Mouse (Mus musculus) adrenal gland, postnatal 14 days (tissue): ENCODE data around the gene Prr36. TPM values are rescaled to one million over a fixed set of nuclear protein-coding genes. Genes with fewer than 3 reads are reported as not detected.
A peak's percentile ranks its signal among the peaks of the same experiment; 100 is the strongest.

Source experiments
- DNase-seq: peaks from one replicate; pipeline ENCODE4 v3.0.0; 2021; ENCODE audit warnings: mixed read lengths
- total RNA-seq: library from RNA; stranded (reverse); gene quantifications from 2 replicates; pipeline ENCODE4 v1.2.3, GENCODE M21; 2021

Prr36 gene
- total RNA-seq, 1 experiment from 2014 or later: 3.7 TPM

DNA sequence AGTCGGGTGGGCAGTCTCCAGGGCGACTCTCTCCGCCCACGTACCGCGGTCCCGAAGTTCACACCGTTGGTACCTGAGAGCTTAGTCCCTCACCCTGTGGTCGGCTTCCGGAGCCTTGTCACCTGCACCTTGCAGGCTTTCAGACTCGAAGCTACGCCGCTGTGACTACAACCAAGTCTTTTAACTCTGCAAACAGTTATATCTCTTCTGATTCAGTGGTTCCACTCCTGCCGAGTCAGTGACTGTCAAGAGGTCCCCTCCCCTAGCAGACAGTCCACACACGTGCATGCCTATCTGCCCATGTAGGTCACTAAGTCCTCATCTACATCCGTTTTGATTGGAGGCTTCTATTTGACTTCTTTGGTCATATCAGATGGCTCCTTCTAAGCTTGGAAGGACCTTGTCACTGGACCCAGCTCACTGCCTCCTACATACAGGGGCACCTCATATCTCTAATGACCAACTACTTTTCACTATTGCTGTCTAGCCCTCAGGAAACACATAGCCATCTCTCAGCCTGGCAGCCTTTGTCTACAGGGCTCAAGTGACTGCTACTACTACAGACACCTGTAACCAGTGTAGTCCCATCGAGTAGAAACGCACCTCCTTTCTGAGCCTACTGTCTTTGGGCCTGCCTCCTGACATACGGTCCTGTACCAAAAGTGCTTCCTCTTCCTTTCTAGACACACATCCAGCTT lies 22.1 kb upstream of the Prr36 start:
- no peak for DNase-seq

DNA sequence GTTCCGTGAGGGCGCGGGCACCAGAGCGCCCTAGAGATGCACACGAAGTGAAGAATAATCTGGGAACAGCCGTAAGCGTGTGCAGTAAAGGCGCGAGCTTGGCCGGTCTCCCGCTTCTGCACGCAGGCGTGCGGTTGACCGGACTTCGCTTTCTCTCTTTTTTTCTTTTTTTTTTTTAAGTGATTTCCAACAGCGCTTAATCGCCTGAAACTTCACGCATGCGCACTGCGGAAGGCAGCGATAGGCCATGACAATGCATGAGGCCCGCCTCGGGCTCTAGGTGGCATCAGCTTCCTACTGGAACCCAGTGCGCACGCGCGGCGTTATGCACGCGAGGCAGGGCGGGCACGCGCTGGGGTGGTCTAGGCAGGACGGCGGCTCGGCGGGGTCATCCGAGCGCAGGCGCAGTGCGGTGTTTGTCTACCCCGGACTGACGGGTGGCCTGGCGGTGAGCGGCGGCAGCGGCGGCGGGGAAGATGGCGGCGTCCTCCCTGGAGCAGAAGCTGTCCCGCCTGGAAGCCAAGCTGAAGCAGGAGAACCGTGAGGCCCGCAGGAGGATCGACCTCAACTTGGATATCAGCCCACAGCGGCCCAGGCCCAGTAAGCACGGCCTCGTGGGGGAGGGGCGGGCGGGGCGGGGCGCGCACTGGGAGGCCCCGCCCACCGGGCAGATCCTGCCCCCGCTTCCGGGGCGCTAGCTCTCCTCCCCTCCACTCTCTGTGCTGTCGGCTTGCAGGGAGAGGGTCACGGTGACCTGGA lies 21.4 kb upstream of the Prr36 start, which contains the start of the genes Map2k7 and Gm49320:
Map2k7 (plus strand) TSS at position 307 of the 759 bp plus-strand sequence.
Gm49320 (plus strand) TSS at position 432 of the 759 bp plus-strand sequence.
- peak; percentile 100 for DNase-seq

DNA sequence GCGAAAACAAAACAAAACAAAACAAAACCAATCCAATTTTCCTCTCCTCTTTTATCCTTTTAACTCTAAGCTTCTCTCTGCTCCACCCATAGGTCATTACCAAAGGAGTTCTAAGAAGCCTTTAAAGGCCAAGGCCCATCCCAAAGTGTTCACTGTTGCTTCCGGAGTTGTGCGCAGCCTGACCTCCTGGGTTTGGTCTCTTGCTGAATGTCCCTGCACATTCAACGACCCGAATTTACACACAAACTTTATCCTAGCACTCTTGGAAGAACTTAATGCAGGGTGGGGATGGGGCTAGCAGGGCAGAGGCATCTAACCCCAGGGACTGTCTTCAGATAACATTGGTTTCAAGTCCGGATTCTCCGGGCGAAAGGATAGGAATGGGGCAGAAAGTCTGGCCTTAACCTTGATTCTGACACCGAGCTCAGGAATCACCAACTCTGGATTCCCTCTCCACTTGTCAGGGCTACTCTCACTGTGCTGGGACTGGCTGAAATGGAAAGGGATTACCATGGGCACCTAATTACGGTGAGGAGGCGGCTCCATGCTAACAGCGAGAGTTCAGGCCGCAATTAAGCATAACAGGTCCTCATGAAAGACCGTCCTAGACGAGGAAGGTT lies 20.7 kb upstream of the Prr36 start:
- peak; percentile 70 for DNase-seq

DNA sequence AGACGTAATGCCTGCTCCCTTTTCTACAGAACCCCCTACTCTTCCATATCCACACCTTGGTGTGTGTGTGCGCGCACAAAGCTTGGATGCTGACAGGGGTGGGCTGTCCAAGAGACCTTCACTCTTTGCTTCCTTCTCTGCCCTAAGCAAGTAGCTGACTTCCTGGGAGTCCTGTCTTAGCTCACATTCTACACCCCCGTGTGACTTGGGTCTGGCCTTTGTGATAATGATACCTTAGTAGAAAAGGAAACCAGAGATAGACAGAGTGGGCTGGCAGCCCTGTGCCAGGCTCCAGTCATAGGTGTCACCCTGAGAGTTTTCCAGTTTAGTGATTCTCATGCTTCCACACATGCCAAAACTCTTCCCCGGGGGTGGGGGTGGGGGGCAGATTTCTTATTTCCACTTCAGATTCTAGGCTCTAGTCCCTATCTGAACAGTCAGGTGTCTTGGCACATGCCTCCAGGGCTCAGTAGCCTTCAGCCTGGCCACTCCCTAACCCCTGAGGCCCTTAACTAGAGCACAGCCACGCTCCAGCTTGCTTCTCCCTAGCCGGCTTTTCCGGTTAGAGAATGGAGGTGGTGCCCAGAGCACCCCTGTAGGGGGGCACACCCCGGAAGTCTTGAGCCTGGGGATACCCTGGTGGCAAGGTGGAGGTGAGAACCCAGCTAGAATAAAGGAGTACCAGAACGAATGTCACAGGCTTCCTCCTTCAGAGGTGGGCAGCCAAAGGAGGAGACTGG lies 13.5 kb upstream of the Prr36 start:
- DNase-seq: no peak

DNA sequence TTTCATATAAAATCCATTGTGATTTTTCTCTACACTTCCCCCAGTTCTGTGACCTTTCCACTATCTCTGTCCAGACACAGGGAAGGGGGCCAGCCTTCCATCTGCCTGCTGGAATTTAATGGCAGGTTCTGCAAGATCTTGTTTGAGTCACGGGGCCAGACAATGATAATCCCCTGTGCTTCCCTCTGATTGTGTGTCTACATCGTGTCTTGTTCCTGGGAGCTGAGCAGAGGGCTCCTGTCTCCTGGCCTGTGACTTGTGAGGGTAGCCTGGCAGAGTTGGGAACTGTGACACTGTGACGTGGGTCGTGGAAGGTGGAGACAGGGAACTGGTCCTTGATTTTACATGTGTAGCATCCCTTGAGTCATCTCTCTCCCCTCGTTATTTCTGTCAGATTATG lies 12.5 kb upstream of the Prr36 start:
- DNase-seq: no peak

DNA sequence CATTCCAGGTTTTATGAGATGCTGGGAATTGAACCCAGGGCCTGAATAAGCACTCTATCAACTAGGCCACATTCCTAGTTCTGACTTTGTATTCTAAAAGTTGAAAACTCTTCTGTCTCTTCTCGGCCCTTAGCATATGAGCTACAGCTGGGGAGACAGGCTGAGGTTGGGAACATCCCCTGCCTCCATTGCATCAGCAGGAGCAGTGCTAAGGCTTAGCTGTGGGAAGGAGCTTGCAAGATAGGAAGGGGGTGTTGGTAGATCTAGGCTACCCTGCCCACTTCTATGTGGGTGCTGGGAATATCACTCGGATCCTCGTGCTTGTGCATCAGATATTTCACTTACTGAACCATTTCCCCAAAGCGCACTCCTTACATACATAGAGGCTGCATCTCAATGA lies 10.7 kb upstream of the Prr36 start:
- DNase-seq: no peak

DNA sequence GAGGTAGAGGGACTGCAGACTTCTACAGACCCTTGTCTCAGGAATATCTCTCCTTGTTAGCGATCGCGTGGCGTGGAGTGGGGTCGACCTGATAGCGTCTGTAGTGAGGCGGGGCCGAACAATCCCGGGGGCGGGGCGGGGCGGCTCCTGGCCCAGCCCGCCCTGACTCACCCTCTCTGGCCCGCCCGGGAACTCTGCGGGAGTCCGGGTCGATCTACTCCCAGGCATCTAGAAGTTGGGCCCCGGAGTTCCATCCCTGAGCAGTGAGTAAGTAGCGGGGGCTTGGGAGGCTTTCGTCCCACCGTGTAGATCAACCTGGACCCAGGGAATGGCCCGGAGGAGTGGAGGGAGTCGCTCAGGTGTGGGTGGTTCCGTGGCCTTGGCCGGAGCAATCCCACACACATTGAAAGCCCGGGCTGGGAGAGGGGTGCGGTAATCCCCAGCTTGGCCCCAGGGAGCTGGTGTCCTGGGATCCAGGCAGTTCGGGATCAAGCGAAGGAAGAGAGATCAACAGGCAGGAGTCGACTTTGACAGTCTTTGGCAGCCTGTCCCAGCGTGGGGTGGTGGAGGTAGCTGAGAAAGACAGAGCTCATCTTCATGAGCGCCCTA lies 9.6 kb upstream of the Prr36 start, which contains the start of gene Lrrc8e:
Lrrc8e (plus strand) TSS at position 89 of the 609 bp plus-strand sequence.
- DNase-seq: peak; percentile 87

DNA sequence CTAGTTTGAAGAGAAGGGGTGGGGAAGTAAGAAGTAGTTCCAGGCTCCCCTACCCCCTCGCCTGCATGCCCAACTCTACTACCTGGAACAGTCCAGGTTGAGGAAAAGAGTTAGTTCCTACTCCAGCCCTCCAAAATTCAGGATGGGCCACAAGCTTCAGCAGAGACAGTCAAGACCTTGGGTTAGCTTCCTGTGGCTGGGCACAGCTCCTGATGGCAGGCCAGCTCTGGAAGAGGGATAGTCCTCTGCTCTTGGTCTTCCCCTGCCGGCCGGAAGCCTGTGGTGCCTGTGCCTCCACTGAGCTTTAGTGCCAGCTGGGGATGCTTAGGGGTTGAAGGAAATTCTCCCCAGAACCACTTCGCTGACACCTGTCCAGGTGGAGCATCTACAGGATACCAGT lies 9.1 kb upstream of the Prr36 start:
- DNase-seq: no peak

DNA sequence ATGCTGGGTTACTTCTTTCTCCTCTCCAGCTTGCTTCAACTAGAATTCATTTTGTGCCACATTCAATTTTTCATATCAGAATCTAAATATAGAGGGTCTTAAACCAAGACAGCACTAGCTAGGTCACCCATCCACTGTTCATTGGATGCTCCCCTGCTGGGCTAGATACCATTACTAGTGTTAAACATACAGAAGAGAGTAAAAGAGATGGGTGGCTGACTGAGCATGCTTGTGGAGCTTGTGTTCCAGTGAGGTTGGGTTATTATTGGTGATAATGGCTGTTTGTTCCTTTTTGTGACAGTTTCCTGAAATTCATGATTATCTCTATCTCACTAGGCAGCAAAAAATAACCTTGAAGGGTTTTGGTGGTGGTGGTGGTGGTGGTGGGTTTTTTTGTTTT lies 4.8 kb upstream of the Prr36 start:
- no peak for DNase-seq

DNA sequence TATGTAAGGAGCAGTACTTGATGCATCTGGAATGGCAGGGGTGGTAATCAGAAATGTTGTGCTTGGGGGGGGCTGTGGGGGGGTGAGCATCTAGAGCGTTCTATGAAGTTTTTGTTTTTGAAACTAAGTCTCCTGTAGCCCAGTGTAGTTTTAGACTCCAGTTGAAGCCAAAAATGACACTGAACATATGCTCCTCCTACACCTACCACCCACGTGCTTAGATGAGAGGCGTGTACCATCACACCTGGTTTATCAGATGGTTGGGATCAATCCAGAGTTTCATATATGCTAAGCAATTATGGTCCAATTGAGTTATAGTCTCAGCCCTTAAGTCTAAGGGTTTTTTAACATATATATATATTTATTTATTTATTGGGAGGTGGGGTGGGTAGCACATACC lies 2.4 kb upstream of the Prr36 start:
- no peak for DNase-seq

DNA sequence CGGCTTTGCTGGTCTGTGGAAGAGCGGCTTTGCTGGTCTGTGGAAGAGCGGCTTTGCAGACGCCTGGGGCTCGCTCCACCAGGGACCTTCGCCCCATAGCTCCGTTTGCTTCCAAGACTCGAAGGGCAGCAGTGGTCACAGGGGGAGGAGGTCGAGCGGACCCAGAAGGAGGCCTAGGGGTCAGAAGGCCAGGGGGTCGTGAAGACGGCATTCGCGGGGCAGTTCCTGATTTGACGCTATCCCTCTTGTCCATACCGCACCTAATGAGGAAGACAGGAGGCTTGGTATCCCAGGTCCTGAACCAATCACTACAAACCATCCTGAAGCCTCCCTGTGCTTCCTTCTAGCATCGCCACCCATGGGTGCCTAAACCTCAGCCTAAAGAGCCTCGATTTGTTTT lies 963 bp downstream of the Prr36 start:
- DNase-seq: no peak

DNA sequence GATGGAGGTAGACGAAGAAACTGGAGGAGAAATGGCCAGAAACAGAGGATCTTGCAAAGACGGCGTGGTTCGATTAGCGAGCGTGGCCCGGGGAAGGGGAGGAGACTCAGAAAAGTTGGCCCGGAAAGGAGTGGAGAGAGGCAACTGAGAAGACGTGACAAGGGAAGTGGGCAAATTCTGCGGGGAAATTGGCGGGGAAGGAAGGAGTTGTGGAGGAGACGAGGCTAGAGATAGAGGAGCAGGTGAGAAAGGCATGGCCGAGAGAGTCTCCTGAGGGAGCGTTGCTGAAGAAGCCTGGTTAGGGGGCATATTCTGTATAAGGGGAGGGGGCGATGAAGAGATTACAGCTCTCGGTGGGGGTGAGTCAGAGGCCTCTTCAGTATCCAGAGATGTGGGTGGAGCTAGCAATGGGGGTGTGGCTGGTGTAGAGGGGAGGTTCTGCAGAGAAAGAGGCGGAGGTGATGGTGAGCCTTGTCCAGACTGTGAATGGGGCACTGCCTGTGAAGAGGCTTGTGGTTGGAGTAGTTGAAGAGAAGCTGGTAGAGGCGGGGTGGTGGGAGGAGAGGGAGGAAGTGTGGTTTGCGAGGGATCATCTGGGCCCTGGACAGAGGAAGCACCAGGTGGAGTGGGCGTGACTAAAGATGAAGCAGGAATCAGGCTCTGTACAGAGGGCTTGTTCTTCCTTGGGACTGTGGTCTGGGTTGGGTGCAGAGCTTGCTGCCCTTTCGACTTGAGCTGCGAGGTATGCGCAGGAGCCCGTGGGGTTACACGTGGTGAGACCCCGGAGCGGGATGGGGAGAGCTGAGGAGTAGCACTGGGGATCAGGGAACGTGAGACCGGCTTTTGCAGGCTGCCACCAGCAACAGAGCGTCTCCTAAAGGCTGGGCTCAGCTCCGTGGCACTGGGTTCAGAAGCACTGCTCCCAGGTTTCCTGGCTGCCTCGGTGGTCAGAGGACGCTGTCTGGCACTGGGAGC lies 3.0 kb downstream of the Prr36 start:
- peak; percentile 90 for DNase-seq

DNA sequence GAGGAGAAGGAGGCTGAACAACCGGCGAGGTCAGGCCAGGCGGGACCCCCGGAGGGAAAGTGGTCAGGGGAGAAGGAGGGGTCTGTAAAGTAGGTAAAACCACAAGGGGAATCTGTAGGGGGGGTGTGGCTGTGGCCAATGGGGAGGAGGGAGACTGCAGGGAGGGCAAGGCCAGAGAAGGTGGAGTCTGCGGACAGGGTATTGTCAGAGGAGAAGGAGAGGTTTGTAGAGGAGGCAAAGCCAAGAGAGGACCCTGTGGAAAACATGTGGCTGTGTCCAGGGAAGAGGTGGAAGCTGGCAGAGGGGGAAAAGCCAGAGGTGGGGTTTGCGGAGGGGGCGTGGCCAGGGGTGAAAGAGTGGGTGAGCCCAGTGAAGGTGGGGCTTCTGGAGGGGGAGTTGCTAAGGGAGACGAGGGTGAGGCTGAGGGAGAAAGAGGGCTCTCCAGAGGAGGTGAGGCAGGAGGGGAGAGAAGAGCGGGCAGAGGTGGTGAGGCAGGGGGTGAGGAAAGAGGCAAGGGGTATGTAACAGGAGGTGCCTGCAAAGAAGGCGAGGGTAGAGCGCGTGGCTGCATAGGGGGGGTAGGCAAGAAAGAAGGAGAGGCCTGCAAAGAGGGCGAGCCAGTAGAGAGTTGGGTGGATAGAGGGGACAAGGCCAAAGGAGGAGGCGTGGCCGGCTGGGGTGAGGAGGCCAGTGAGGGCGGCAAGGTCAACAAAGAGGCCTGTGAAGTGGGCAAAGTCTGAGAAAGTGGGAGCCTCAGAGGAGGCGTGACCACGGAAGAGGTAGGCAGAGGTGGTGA lies 3.9 kb downstream of the Prr36 start:
- DNase-seq: peak; percentile 90

DNA sequence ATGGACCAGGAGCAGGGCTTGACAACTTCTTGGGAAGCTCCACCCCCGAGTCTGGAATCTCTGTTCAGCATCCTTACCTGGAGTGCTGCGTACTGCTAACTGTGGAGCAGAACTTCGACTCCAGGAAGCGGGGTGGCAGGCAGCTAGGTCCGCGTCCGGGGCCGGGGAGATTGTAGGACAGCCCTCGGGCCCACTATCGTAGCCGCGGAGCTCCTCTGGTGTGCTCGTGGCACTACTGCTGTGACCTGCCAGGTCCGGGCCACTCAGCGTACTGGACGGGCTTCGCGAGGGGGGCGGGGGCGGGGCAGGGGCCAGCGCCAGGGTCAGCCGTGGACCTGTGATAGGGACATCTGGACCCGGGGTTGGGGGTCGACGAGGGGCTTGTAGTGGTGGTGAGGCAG lies 4.5 kb downstream of the Prr36 start:
- DNase-seq: peak; percentile 53

DNA sequence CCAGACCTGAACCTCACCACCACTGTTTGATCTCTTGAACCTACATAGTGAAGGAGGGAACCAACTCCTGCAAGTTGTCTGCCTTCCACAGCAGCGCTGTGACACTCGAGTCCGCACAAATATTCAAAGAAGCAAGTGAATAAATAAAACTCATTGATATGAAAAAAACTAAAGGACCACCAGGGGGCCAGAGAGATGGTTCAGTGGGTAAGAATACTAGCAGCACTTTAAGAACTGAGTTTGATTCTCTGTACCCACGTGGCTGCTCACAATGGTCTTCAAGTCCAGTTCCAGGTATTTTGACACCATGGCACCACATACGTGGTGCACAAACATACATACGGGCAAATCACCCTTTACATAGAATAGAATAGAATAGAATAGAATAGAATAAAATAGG lies 6.2 kb downstream of the Prr36 start:
- DNase-seq: no peak

DNA sequence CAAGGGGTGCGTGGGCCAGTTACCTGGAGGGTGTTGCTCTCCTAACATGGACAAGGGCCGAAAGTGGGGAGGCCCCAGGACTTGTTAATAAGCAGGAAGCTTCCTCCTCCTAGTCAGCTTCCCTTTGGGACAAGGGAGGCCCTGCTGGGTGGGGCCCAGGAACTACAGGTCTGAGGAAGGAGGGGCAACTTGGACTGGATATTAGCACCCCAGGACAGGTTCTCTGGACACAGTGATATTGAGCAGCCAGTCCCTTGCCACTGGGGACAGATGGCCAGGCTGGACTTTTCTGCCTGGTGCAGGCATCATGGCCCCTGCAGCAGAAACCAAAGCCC lies 10.3 kb downstream of the Prr36 start:
- DNase-seq: no peak

DNA sequence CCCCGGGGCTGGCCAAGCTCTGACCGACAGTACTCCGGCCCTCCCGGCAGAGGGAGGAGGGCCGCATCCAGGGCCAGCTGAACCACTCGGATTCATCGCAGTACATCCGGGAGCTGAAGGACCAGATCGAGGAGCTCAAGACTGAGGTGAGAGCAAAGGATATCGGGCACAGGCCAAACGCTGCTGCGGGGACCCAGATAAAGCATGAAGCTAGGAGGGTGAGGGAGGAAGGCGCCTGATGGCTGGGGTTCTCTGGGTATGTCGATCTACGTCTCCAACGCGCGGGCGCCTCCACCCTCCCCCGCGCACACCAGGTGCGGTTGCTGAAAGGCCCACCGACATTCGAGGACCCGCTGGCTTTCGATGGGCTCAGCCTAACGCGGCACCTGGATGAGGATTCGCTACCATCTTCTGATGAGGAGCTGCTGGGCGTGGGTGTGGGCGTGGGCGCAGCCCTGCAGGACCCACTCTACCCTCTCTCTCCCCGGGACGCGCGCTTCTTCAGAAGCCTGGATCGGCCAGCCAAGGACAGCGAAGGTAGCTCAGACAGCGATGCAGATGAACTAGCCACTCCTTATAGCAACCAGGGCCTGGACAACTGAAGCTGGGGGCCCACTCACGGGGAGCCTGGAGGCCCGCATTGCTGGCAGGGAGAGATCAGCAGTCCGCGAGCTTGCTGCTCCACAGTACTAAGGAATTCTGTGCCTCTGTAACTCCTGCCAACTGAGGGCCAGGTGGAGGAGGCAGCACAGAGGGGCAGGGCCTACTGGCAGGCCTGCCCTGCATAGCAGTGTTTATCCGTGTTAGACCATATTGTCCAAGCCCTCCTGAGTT lies 10.9 kb downstream of the Prr36 start:
- DNase-seq: no peak

DNA sequence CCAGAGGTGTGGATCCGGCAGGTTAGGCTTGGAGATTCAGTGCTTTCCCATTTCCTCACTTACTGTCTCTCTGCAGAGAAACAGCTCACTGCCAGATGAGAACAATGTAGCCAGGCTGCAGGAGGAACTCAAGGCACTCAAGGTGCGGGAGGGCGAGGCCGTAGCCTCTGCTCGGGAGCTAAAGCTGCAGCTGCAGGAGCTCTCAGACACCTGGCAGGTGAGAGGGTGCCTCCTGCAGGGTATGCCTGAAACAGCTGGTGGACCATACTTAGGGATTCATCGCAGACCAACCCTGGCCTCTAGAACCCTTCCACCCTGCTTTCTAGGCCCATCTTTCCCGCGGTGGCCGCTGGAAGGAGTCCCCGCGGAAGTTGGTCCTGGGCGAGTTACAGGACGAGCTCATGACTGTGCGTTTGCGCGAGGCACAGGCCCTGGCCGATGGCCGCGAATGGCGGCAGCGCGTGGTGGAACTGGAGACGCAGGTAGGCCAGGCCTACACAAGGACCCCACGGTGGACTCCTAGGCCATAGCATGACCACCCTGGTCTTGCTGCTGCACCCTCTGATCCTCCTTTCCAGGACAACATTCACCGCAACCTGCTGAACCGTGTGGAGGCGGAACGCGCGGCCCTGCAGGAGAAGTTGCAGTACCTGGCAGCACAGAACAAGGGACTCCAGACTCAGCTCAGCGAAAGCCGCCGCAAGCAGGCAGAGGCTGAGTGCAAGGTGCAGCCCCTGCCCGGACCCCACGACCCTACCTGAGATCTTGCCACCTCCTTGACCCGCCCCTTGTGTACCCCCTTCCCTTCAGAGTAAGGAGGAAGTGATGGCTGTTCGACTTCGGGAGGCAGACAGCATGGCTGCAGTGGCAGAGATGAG lies 11.8 kb downstream of the Prr36 start:
- DNase-seq: no peak
